Mouse (Mus musculus): ENCODE data around the gene Tagap1. TPM values are rescaled to one million over a fixed set of nuclear protein-coding genes. Genes with fewer than 3 reads are reported as not detected.
"Not testable (repeated sequence)": the region's sequence is repeated elsewhere in the genome, so short reads cannot be mapped to it uniquely, and the experiment has no call there.

Gene Tagap1
- 56.0 and 58.7 TPM in 2 replicates for polyA plus RNA-seq (2014; fragmentation: Nextera tagmentation; extraction: Ambion mirVana)

GRCm38 (mm10) chr17:6960776-6961175 lies at the start of gene Tagap1:
Gene Tagap1, minus strand, starts transcription at chr17:6961156.
- not testable (repeated sequence) for H3K36me3 ChIP-seq (ENCODE audit: control insufficient read depth, insufficient read depth, low read length); H3K27me3 ChIP-seq (ENCODE audit: control insufficient read depth, insufficient read depth, low read length); H3K9me3 ChIP-seq (ENCODE audit: control insufficient read depth, low read length); ATAC-seq (ENCODE audit: insufficient read depth, low FRiP score, low TSS enrichment); H3K4me1 ChIP-seq (ENCODE audit: control insufficient read depth, insufficient read depth, low read length); H3K27ac ChIP-seq (ENCODE audit: low read depth, low read length)
- under 1% methylated on average over 41 of the region's 51 CpGs for WGBS
- peak within 1 kb of the TSS; percentile 43 for H3K4me3 ChIP-seq (ENCODE audit: low read depth, low read length)
- DNase-seq (ENCODE audit: low spot score), result peak; percentile 18
- H3K4me2 ChIP-seq (ENCODE audit: low read depth), result peak within 1 kb of the TSS; percentile 34; the same call in 1 of the 2 replicates
- peak within 1 kb of the TSS; percentile 47 for H3K9ac ChIP-seq (ENCODE audit: low read length)

- not testable (repeated sequence) for H3K4me1 ChIP-seq (ENCODE audit: control insufficient read depth, insufficient read depth, low read length)
Observed at GRCm38 (mm10) chr17:7009901-7010300, 48.9 kb upstream of the Tagap1 start.

GRCm38 (mm10) chr17:7009440-7009839 lies 48.5 kb upstream of the Tagap1 start:
- H3K4me2 ChIP-seq (ENCODE audit: low read depth); H3K27me3 ChIP-seq (ENCODE audit: control insufficient read depth, insufficient read depth, low read length); ATAC-seq (ENCODE audit: insufficient read depth, low FRiP score, low TSS enrichment); H3K4me3 ChIP-seq (ENCODE audit: low read depth, low read length); H3K36me3 ChIP-seq (ENCODE audit: control insufficient read depth, insufficient read depth, low read length); H3K9ac ChIP-seq (ENCODE audit: low read length); H3K27ac ChIP-seq (ENCODE audit: low read depth, low read length); DNase-seq (ENCODE audit: low spot score); H3K4me1 ChIP-seq (ENCODE audit: control insufficient read depth, insufficient read depth, low read length); H3K9me3 ChIP-seq (ENCODE audit: control insufficient read depth, low read length): not testable (repeated sequence)
- WGBS, result no CpG with 5 or more reads among the region's 7 CpGs

More at GRCm38 (mm10) chr17:7009901-7010300, 48.9 kb upstream of the Tagap1 start:
- H3K27me3 ChIP-seq (ENCODE audit: control insufficient read depth, insufficient read depth, low read length); H3K36me3 ChIP-seq (ENCODE audit: control insufficient read depth, insufficient read depth, low read length); H3K27ac ChIP-seq (ENCODE audit: low read depth, low read length); H3K4me3 ChIP-seq (ENCODE audit: low read depth, low read length); H3K9me3 ChIP-seq (ENCODE audit: control insufficient read depth, low read length); ATAC-seq (ENCODE audit: insufficient read depth, low FRiP score, low TSS enrichment); H3K9ac ChIP-seq (ENCODE audit: low read length); H3K4me2 ChIP-seq (ENCODE audit: low read depth); DNase-seq (ENCODE audit: low spot score): not testable (repeated sequence)
- WGBS, result 86% methylated on average over 4 of the region's 9 CpGs

GRCm38 (mm10) chr17:7008885-7009284 lies 47.9 kb upstream of the Tagap1 start:
- not testable (repeated sequence) for H3K4me2 ChIP-seq (ENCODE audit: low read depth); H3K36me3 ChIP-seq (ENCODE audit: control insufficient read depth, insufficient read depth, low read length); DNase-seq (ENCODE audit: low spot score); H3K4me1 ChIP-seq (ENCODE audit: control insufficient read depth, insufficient read depth, low read length); ATAC-seq (ENCODE audit: insufficient read depth, low FRiP score, low TSS enrichment); H3K27ac ChIP-seq (ENCODE audit: low read depth, low read length); H3K27me3 ChIP-seq (ENCODE audit: control insufficient read depth, insufficient read depth, low read length); H3K4me3 ChIP-seq (ENCODE audit: low read depth, low read length); H3K9me3 ChIP-seq (ENCODE audit: control insufficient read depth, low read length); H3K9ac ChIP-seq (ENCODE audit: low read length)

GRCm38 (mm10) chr17:7005646-7006045 lies 44.7 kb upstream of the Tagap1 start:
- H3K4me3 ChIP-seq (ENCODE audit: low read depth, low read length); ATAC-seq (ENCODE audit: insufficient read depth, low FRiP score, low TSS enrichment); H3K36me3 ChIP-seq (ENCODE audit: control insufficient read depth, insufficient read depth, low read length); H3K27ac ChIP-seq (ENCODE audit: low read depth, low read length); H3K27me3 ChIP-seq (ENCODE audit: control insufficient read depth, insufficient read depth, low read length); H3K4me2 ChIP-seq (ENCODE audit: low read depth); DNase-seq (ENCODE audit: low spot score); H3K4me1 ChIP-seq (ENCODE audit: control insufficient read depth, insufficient read depth, low read length); H3K9me3 ChIP-seq (ENCODE audit: control insufficient read depth, low read length); H3K9ac ChIP-seq (ENCODE audit: low read length): not testable (repeated sequence)
- 73% methylated on average over 3 of the region's 4 CpGs for WGBS

GRCm38 (mm10) chr17:7003392-7003791 lies 42.4 kb upstream of the Tagap1 start:
- DNase-seq (ENCODE audit: low spot score); H3K9me3 ChIP-seq (ENCODE audit: control insufficient read depth, low read length); H3K4me1 ChIP-seq (ENCODE audit: control insufficient read depth, insufficient read depth, low read length); H3K36me3 ChIP-seq (ENCODE audit: control insufficient read depth, insufficient read depth, low read length); ATAC-seq (ENCODE audit: insufficient read depth, low FRiP score, low TSS enrichment); H3K27ac ChIP-seq (ENCODE audit: low read depth, low read length); H3K4me3 ChIP-seq (ENCODE audit: low read depth, low read length); H3K4me2 ChIP-seq (ENCODE audit: low read depth); H3K27me3 ChIP-seq (ENCODE audit: control insufficient read depth, insufficient read depth, low read length); H3K9ac ChIP-seq (ENCODE audit: low read length): not testable (repeated sequence)
- WGBS, result no CpG with 5 or more reads among the region's 3 CpGs

GRCm38 (mm10) chr17:7001790-7002585 lies 41.0 kb upstream of the Tagap1 start:
- not testable (repeated sequence) for H3K4me3 ChIP-seq (ENCODE audit: low read depth, low read length)
- 73% methylated on average over 7 of the region's 12 CpGs for WGBS

GRCm38 (mm10) chr17:6997778-6998490 lies 37.0 kb upstream of the Tagap1 start:
- not testable (repeated sequence) for H3K27ac ChIP-seq (ENCODE audit: low read depth, low read length); H3K4me1 ChIP-seq (ENCODE audit: control insufficient read depth, insufficient read depth, low read length); H3K36me3 ChIP-seq (ENCODE audit: control insufficient read depth, insufficient read depth, low read length); H3K9me3 ChIP-seq (ENCODE audit: control insufficient read depth, low read length); DNase-seq (ENCODE audit: low spot score); H3K27me3 ChIP-seq (ENCODE audit: control insufficient read depth, insufficient read depth, low read length); ATAC-seq (ENCODE audit: insufficient read depth, low FRiP score, low TSS enrichment); H3K4me2 ChIP-seq (ENCODE audit: low read depth); H3K9ac ChIP-seq (ENCODE audit: low read length); H3K4me3 ChIP-seq (ENCODE audit: low read depth, low read length)
- WGBS, result no CpG with 5 or more reads among the region's 7 CpGs

More at GRCm38 (mm10) chr17:7001790-7002585, 41.0 kb upstream of the Tagap1 start:
- DNase-seq (ENCODE audit: low spot score); H3K9me3 ChIP-seq (ENCODE audit: control insufficient read depth, low read length); H3K27ac ChIP-seq (ENCODE audit: low read depth, low read length); H3K4me2 ChIP-seq (ENCODE audit: low read depth); H3K4me1 ChIP-seq (ENCODE audit: control insufficient read depth, insufficient read depth, low read length); H3K36me3 ChIP-seq (ENCODE audit: control insufficient read depth, insufficient read depth, low read length); H3K27me3 ChIP-seq (ENCODE audit: control insufficient read depth, insufficient read depth, low read length); ATAC-seq (ENCODE audit: insufficient read depth, low FRiP score, low TSS enrichment); H3K9ac ChIP-seq (ENCODE audit: low read length): not testable (repeated sequence)

All from neural tube, embryonic 11.5 days (tissue).